Mouse (Mus musculus): ENCODE results near the gene Mobp.

GRCm38 (mm10) chr9:120112472-120112871 lies 37.0 kb upstream of the Mobp start:
- TF ChIP-seq CTCF (IDR thresholded peaks at IDR 0.05; ENCODE audit: low read depth, low read length) (no peak), POLR2A (IDR thresholded peaks at IDR 0.05; ENCODE audit: borderline replicate concordance, low read depth, low read length) (no peak)

Measured in bone marrow macrophage, adult 2 months (primary cell).